Mouse (Mus musculus): ENCODE results near the gene Pbld2. TPM values are rescaled to one million over a fixed set of nuclear protein-coding genes. Genes with fewer than 3 reads are reported as not detected.

Gene Pbld2
- total and polyA plus RNA-seq, 2 experiments from 2014 or later = 0.11 to 1.1 TPM

DNA sequence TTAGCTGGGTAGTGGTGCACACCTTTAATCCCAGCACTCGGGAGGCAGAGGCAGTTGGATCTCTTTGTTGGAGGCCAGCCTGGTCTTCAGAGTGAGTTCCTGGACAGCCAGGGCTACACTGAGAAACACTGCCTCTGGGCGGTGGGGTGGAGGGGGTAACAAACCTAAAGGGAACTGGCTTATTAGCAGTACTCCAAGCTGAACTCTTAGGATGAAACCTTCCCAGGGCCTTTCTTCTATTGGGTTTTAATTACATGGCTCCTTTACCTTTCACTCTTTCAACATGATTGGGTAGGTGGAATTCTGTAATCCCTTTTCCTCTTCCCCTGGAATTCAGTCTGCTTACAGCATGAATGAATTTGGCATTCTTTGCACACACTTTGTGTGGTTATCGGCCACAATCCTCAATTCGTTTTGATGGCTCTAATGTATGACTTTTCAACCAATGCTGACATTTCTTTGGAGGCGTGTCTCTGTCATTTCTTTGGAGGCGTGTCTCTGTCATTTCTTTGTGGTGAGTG is 1.4 kb downstream of the Pbld2 start:
- Histone ChIP-seq H3K4me3 (ENCODE audit: low read depth, low read length) (no peak overlapping the region), H3K9me3 (replicated peaks; ENCODE audit: control insufficient read depth, low read length) (no peaks in the 10 kb centered on the region), H3K36me3 (replicated peaks; ENCODE audit: control insufficient read depth, insufficient read depth, low read length) (no peaks in the 10 kb centered on the region), H3K27ac (ENCODE audit: low read depth) (peak overlapping the region; percentile 100; the same call in 1 of the 2 replicates), H3K27me3 (ENCODE audit: control insufficient read depth, insufficient read depth, low read length) (no peaks in the 10 kb centered on the region), H3K9ac (replicated peaks; ENCODE audit: low read depth, low read length) (no peak overlapping the region), H3K4me1 (ENCODE audit: control insufficient read depth, insufficient read depth) (peaks cover 21% of the 10 kb centered on the region), H3K4me2 (ENCODE audit: low read depth, low read length) (no peak overlapping the region)
- TF ChIP-seq EP300 (IDR thresholded peaks at IDR 0.05; ENCODE audit: low read depth) = no peak
- TF ChIP-seq CTCF (IDR thresholded peaks at IDR 0.05; ENCODE audit: low read depth) = no peak
- DNase-seq (ENCODE audit: low spot score) = no peak
- ATAC-seq (ENCODE audit: insufficient read depth, low read depth) = no peak
- WGBS = 82% methylated on average over 6 of the region's 6 CpGs

DNA sequence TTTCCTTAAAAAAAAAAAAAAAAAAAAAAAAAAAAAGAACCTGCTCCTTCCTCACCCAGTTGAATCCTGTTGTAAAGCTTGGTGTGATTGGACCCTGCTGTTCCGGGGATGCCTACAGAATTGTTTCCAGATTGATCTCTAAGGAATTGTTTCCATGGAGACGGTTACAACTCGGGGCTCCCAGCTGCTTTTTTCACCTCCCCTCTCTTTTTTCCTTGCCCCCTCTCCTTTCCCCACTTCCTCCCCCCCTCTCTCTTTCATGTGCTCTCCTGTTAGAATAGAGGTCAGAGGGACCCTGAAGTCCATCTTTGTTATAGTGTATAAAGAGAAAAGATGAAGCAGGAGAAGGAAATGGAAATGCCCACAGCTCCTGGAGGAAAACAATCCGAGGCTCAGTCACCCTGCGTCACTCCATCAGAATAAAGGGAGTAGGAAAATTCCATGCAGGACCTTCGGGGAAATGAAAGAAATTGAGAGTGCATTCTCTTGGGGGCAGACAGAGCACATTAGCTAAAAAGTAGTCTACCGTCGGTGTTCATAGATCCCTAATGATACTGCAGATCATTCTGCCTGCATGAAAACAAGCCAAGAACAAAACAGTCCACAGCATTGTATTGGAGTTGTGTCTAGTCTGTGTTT is 2.2 kb downstream of the Pbld2 start:
- 75% methylated on average over 8 of the region's 8 CpGs for WGBS
- Histone ChIP-seq H3K36me3 (replicated peaks; ENCODE audit: control insufficient read depth, insufficient read depth, low read length) (no peaks in the 10 kb centered on the region), H3K4me3 (ENCODE audit: low read depth, low read length) (no peak overlapping the region), H3K4me1 (ENCODE audit: control insufficient read depth, insufficient read depth) (peaks cover 16% of the 10 kb centered on the region), H3K9me3 (replicated peaks; ENCODE audit: control insufficient read depth, low read length) (no peaks in the 10 kb centered on the region), H3K9ac (replicated peaks; ENCODE audit: low read depth, low read length) (no peak overlapping the region), H3K27me3 (ENCODE audit: control insufficient read depth, insufficient read depth, low read length) (no peaks in the 10 kb centered on the region), H3K4me2 (ENCODE audit: low read depth, low read length) (no peak overlapping the region), H3K27ac (ENCODE audit: low read depth) (no peak overlapping the region)
- no peak for DNase-seq (ENCODE audit: low spot score)
- TF ChIP-seq EP300 (IDR thresholded peaks at IDR 0.05; ENCODE audit: low read depth) (no peak), CTCF (IDR thresholded peaks at IDR 0.05; ENCODE audit: low read depth) (no peak)
- ATAC-seq (ENCODE audit: insufficient read depth, low read depth) = no peak

DNA sequence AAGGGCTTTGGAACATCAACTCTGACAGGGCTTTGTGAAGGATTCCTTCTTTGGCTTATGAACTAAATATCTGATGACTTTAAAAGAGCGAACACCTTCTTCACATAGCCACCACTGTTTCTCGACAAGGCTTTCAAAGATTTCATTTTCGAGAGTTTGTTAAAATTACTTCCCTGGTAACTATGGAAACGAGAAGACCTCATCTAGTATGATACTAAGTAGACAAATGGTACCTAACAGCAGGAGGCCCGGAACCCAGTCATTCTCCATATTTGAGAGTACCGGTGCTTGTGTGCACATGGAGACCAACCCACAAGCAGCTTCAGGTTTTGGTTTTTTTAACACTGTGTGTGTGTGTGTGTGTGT is 2.7 kb downstream of the Pbld2 start:
- peaks cover 11% of the 10 kb centered on the region for H3K4me1 ChIP-seq (ENCODE audit: control insufficient read depth, insufficient read depth)
- DNase-seq (ENCODE audit: low spot score) (no peak), ATAC-seq (ENCODE audit: insufficient read depth, low read depth) (no peak)
- no peak overlapping the region for H3K27ac ChIP-seq (ENCODE audit: low read depth)
- H3K4me3 ChIP-seq (ENCODE audit: low read depth, low read length) = no peak overlapping the region
- H3K27me3 ChIP-seq (ENCODE audit: control insufficient read depth, insufficient read depth, low read length) = no peaks in the 10 kb centered on the region
- H3K4me2 ChIP-seq (ENCODE audit: low read depth, low read length) = no peak overlapping the region
- TF ChIP-seq EP300 (IDR thresholded peaks at IDR 0.05; ENCODE audit: low read depth) (no peak), CTCF (IDR thresholded peaks at IDR 0.05; ENCODE audit: low read depth) (no peak)
- no peaks in the 10 kb centered on the region for H3K9me3 ChIP-seq (replicated peaks; ENCODE audit: control insufficient read depth, low read length)
- H3K9ac ChIP-seq (replicated peaks; ENCODE audit: low read depth, low read length) = no peak overlapping the region
- 85% methylated on average over 6 of the region's 6 CpGs for WGBS
- no peaks in the 10 kb centered on the region for H3K36me3 ChIP-seq (replicated peaks; ENCODE audit: control insufficient read depth, insufficient read depth, low read length)

DNA sequence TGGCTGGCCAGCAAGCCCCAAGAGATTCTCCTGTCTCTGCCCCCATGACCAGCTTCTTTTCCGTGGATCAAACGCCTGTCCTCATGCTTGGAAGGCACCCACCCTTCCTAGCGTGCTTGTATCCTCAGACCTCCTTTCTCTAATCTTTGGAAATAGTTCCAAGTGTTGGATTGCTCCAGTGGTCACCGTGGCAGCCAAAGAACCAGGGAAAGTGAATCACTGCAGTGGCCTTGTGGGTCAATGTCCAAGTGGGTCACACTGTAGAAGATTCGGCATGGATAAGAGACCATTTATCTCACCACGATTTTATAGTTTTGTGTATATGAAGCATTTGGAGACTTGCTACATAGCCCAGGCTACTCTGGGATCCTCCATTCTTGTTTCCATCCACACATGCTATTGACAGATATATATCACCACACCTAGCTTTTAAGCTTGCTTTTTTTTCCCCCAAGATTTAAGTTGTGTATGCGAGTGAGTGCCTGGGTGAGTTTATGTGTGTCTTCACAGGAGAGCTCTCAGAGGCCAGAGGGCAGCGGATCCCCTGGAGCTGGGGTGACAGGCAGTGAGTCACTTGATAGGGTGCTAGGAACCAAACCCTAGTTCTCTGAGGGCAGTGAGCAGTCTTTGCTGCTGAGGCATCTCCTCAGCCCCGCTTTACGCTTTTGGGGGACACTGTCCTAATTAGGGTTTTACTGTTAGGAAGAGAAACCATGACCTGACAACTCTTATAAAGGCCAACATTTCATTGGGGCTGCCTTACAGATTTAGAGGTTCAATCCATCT is 3.5 kb downstream of the Pbld2 start:
- no peaks in the 10 kb centered on the region for H3K9me3 ChIP-seq (replicated peaks; ENCODE audit: control insufficient read depth, low read length)
- WGBS = 89% methylated on average over 10 of the region's 10 CpGs
- H3K4me3 ChIP-seq (ENCODE audit: low read depth, low read length) = no peak overlapping the region
- H3K27me3 ChIP-seq (ENCODE audit: control insufficient read depth, insufficient read depth, low read length) = no peaks in the 10 kb centered on the region
- no peak overlapping the region for H3K9ac ChIP-seq (replicated peaks; ENCODE audit: low read depth, low read length)
- no peaks in the 10 kb centered on the region for H3K36me3 ChIP-seq (replicated peaks; ENCODE audit: control insufficient read depth, insufficient read depth, low read length)
- no peak overlapping the region for H3K4me2 ChIP-seq (ENCODE audit: low read depth, low read length)
- no peak for ATAC-seq (ENCODE audit: insufficient read depth, low read depth)
- no peak for DNase-seq (ENCODE audit: low spot score)
- peaks cover 8% of the 10 kb centered on the region for H3K4me1 ChIP-seq (ENCODE audit: control insufficient read depth, insufficient read depth)
- TF ChIP-seq EP300 (IDR thresholded peaks at IDR 0.05; ENCODE audit: low read depth) (no peak), CTCF (IDR thresholded peaks at IDR 0.05; ENCODE audit: low read depth) (no peak)
- no peak overlapping the region for H3K27ac ChIP-seq (ENCODE audit: low read depth)

DNA sequence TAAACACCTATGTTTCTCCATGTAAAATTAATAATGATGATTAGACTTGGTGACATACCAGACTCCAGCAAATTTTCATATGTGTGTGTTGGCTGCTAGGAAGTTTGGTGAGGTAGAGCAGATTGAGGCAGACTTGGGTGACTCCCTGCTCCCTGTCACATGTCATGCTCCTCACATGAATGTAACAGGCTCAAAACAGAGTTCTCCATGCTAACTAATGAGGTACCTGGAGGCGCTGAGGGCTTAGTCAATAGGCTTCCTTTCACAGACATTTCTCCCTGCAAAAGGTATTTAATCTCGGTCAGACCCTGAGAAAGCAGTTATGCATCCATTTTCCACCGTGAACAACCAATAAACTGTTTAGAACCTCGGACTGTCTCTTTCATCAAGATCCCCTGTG is 4.3 kb downstream of the Pbld2 start:
- Histone ChIP-seq H3K9ac (replicated peaks; ENCODE audit: low read depth, low read length) (no peak overlapping the region), H3K4me3 (ENCODE audit: low read depth, low read length) (no peak overlapping the region), H3K9me3 (replicated peaks; ENCODE audit: control insufficient read depth, low read length) (no peaks in the 10 kb centered on the region), H3K36me3 (replicated peaks; ENCODE audit: control insufficient read depth, insufficient read depth, low read length) (no peaks in the 10 kb centered on the region), H3K27me3 (ENCODE audit: control insufficient read depth, insufficient read depth, low read length) (no peaks in the 10 kb centered on the region), H3K4me2 (ENCODE audit: low read depth, low read length) (no peak overlapping the region), H3K4me1 (ENCODE audit: control insufficient read depth, insufficient read depth) (peaks cover 8% of the 10 kb centered on the region), H3K27ac (ENCODE audit: low read depth) (no peak overlapping the region)
- WGBS = 78% methylated on average over 4 of the region's 4 CpGs
- ATAC-seq (ENCODE audit: insufficient read depth, low read depth) (no peak), DNase-seq (ENCODE audit: low spot score) (no peak)
- TF ChIP-seq CTCF (IDR thresholded peaks at IDR 0.05; ENCODE audit: low read depth) = no peak
- no peak for TF ChIP-seq EP300 (IDR thresholded peaks at IDR 0.05; ENCODE audit: low read depth)
